Mouse (Mus musculus) olfactory bulb, adult 2 months (tissue): Measurements from ENCODE around the gene Sema3a.

ENCODE experiments used
- CTCF ChIP-seq: fragments of 200-500 bp; IDR thresholded peaks from 2 replicates; pipeline ENCODE4 v1.5.1; 2012; ENCODE audit warnings: low read depth, mild to moderate bottlenecking, low read length, moderate library complexity; ENCODE audit not compliant: insufficient read depth
- POLR2A ChIP-seq: fragments of 200-500 bp; IDR thresholded peaks from 2 replicates; pipeline ENCODE4 v1.6.1; 2012; ENCODE audit warnings: mild to moderate bottlenecking, low read depth, low read length, moderate library complexity; ENCODE audit not compliant: insufficient read depth

- TF ChIP-seq CTCF (no peak), POLR2A (no peak)
Observed at GRCm38 (mm10) chr5:13527037-13527464, 401.8 kb downstream of the Sema3a start.
